Mouse (Mus musculus) spleen, adult 2 months (tissue): ENCODE measurements around the gene Serpina5.

Experiments
- CTCF ChIP-seq: fragments of 200-500 bp; IDR thresholded peaks from 2 replicates; pipeline ENCODE4 v1.5.1; 2011; ENCODE audit warnings: mild to moderate bottlenecking, inconsistent platforms; ENCODE audit not compliant: insufficient read depth, insufficient read length, insufficient replicate concordance; ENCODE audit errors: extremely low read depth
- POLR2A ChIP-seq: fragments of 200-500 bp; IDR thresholded peaks from 2 replicates; pipeline ENCODE4 v1.6.1; 2011; ENCODE audit warnings: low read depth, low read length, inconsistent platforms

DNA sequence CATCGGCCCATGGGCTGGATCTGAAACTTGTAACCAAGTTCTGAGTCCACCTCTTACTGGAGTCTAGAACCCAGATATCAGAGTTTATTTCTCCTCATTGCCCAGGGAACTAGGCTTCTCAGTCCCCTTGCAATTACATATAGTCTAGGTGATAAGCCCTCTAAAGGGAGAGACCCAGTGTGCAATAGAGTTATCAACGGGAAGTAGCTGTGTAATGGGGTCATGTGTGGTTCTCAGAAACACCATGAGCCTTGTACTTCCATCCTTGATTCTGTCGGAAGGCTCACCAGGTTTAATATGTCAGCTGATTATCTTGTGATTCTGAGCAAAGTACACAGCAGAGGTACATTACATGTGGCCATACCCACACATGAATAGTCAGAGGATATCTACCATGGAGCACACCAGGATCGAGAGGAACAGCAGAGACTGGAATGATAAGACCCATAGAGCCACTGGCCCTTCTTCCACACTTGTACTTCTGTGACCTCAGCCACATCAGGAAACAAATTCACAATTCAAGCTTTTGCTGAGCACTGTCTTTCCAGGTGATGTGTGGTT, 39.7 kb downstream of the Serpina5 start:
- TF ChIP-seq POLR2A (no peak), CTCF (no peak)
